ENCODE assay signal across 30 mouse cellular contexts in the genomic region with DNA sequence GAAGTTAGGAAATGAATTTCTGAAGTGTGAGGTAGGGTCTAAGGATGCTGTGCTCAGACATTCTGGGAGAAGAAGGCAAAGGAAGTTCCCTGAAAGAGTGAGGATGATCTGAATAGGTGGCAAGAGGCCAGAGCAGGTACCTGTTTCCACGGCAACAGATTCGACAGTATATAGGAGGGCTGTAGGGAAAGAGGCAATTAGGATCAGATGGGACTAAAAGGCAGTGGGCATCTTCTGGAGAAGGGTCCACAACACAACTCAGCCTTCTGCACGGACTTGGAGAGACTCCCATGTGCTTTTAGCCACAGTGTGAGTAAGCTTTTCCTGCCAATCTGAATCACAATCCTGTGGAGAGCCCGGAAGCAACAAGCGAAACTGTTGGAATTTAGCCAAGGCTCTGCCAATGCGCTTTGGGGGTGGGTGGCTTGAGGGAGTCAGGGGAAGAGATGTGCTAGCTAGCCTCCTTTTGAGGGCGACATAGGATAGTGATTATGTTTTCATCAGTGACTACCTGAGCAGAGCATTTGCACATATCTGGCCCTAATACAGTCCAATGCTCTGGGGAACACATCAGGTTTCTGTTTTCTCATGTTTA. TPM values are rescaled to one million over a fixed set of nuclear protein-coding genes. Genes with fewer than 3 reads are reported as not detected.
DNase-seq lines count a peak whose midpoint lies in the region; ATAC-seq and TF ChIP-seq lines count a peak whose summit lies in the region.
"Had no signal": no experiment of that assay in that cellular context is flagged by ENCODE, and none has a peak within 500 bp of the region (broad histone marks: within the 10 kb centered on the region; RNA-seq: fewer than 3 reads in every experiment).

No protein-coding gene starts in this region.

- no peaks in the 10 kb centered on the region for H3K4me1 ChIP-seq in forebrain, postnatal 0 days (ENCODE audit: insufficient read depth)
- H3K4me1 ChIP-seq in forebrain, embryonic 13.5 days, result peaks cover 4% of the 10 kb centered on the region; the same call in 1 of the 2 replicates
- H3K4me1 ChIP-seq: hindbrain, embryonic 12.5 days; limb, embryonic 10.5 days; midbrain, embryonic 12.5 days had no signal

- peak; percentile 57 to 66 for DNase-seq in cerebellum, postnatal 10 days
- no peak for DNase-seq in cerebellum, adult 11-12 months
- peak; percentile 59 for DNase-seq in forebrain, postnatal 0 days
- peak; percentile 28 for DNase-seq in left cerebral cortex, postnatal 4 days
- DNase-seq in left cerebral cortex, postnatal 36 days (ENCODE audit: low spot score in 2 of 2), result no peak
- peak; percentile 50 for DNase-seq in brain, adult 2 months (ENCODE audit: low read depth, low spot score)
- DNase-seq in adrenal gland, adult 8-10 months, result no peak
- DNase-seq: adrenal gland, postnatal 25 days; cerebellum, adult 2 months; gastrocnemius, postnatal 36 days; heart, adult 2 months; heart, postnatal 14 days; kidney, adult 18-20 months; kidney, postnatal 4 days; layer of hippocampus, adult 9-11 months; liver; right cerebral cortex, adult 18-20 months; thymus, adult 18-20 months; thymus, postnatal 36 days had no signal

- intact Hi-C loops in left cerebral cortex, postnatal 4 days (cut with DNase I), result no loop called here
- intact Hi-C loops in left cerebral cortex, postnatal 36 days (cut with DNase I), result no loop called here

- TF ChIP-seq CTCF in forebrain, postnatal 0 days (IDR thresholded peaks at IDR 0.05; ENCODE audit: low read depth), result no peak

- H3K36me3 ChIP-seq in forebrain, postnatal 0 days (ENCODE audit: insufficient read depth), result no peaks in the 10 kb centered on the region
- H3K36me3 ChIP-seq in forebrain, embryonic 13.5 days (ENCODE audit: poor library complexity, severe bottlenecking), result no peaks in the 10 kb centered on the region
- H3K36me3 ChIP-seq: heart, embryonic 13.5 days; hindbrain, embryonic 12.5 days; limb, embryonic 10.5 days; midbrain, embryonic 12.5 days had no signal

- no peaks in the 10 kb centered on the region for H3K9me3 ChIP-seq in forebrain, postnatal 0 days (ENCODE audit: low read length)
- H3K9me3 ChIP-seq in forebrain, embryonic 13.5 days (replicated peaks), result no peaks in the 10 kb centered on the region
- H3K9me3 ChIP-seq: hindbrain, embryonic 12.5 days; limb, embryonic 10.5 days; midbrain, embryonic 12.5 days had no signal

- WGBS in forebrain, postnatal 0 days, result 34% methylated on average over 7 of the region's 7 CpGs
- 52% methylated on average over 7 of the region's 7 CpGs for WGBS in forebrain, embryonic 13.5 days

- ATAC-seq in forebrain, postnatal 0 days, result peak; percentile 50
- ATAC-seq in forebrain, embryonic 13.5 days, result no peak
- ATAC-seq: lung, postnatal 0 days had no signal

- H3K9ac ChIP-seq in forebrain, postnatal 0 days, result no peak overlapping the region
- H3K9ac ChIP-seq in forebrain, embryonic 13.5 days, result no peak overlapping the region
- H3K9ac ChIP-seq: heart, embryonic 13.5 days; hindbrain, embryonic 12.5 days; midbrain, embryonic 12.5 days had no signal

- H3K27ac ChIP-seq in forebrain, postnatal 0 days (ENCODE audit: low read depth, low read length), result no peak overlapping the region
- no peak overlapping the region for H3K27ac ChIP-seq in forebrain, embryonic 13.5 days
- H3K27ac ChIP-seq: heart, adult 2 months; heart, embryonic 13.5 days; hindbrain, embryonic 12.5 days; left cerebral cortex, adult 2 months; limb, embryonic 10.5 days; midbrain, embryonic 12.5 days had no signal

- H3K27me3 ChIP-seq in forebrain, postnatal 0 days (ENCODE audit: insufficient read depth, low read length), result no peaks in the 10 kb centered on the region
- no peaks in the 10 kb centered on the region for H3K27me3 ChIP-seq in forebrain, embryonic 13.5 days
- H3K27me3 ChIP-seq: heart, embryonic 13.5 days; hindbrain, embryonic 12.5 days; midbrain, embryonic 12.5 days had no signal

- no peak overlapping the region for H3K4me3 ChIP-seq in forebrain, postnatal 0 days (ENCODE audit: low read depth, low read length)
- H3K4me3 ChIP-seq in forebrain, embryonic 13.5 days, result no peak overlapping the region
- H3K4me3 ChIP-seq: heart, adult 2 months; heart, embryonic 13.5 days; hindbrain, embryonic 12.5 days; left cerebral cortex, adult 2 months; limb, embryonic 10.5 days; midbrain, embryonic 12.5 days had no signal

- H3K4me2 ChIP-seq in forebrain, postnatal 0 days (ENCODE audit: low read depth), result no peak overlapping the region
- H3K4me2 ChIP-seq in forebrain, embryonic 13.5 days, result no peak overlapping the region
- H3K4me2 ChIP-seq: heart, embryonic 13.5 days; hindbrain, embryonic 12.5 days; midbrain, embryonic 12.5 days had no signal

RNA-seq across cellular contexts. Expression of a gene that starts 21.8 kb away (rescaled TPM):
- not detected in 2 replicates for total RNA-seq in forebrain, postnatal 0 days (2014; rRNA removed)
- polyA plus RNA-seq in forebrain, postnatal 0 days (2015; fragmentation: Nextera tagmentation; extraction: Ambion mirVana), result 0.21 and 0.25 TPM in 2 replicates
- not detected in 2 replicates for polyA plus RNA-seq in forebrain, embryonic 13.5 days (2015; fragmentation: Nextera tagmentation; extraction: Ambion mirVana)
- total RNA-seq in left cerebral cortex, postnatal 4 days (2021), result under 1 TPM; 0.52 to 0.81 TPM
- total RNA-seq in left cerebral cortex, postnatal 36 days (2021), result under 1 TPM; 0.42 to 0.82 TPM
- total RNA-seq in adrenal gland, adult 8-10 months (2022), result under 1 TPM in 3 of 4 experiments, not detected in 1; 0.13 to 0.25 (median 0.21) TPM
- total RNA-seq: adrenal gland, postnatal 25 days; gastrocnemius, adult 18-20 months; gastrocnemius, postnatal 36 days; heart, adult 2 months; heart, postnatal 14 days had no signal
- polyA plus RNA-seq: heart, adult 2 months; hindbrain, embryonic 12.5 days; kidney, embryonic 16.5 days; limb, embryonic 10.5 days; liver, embryonic 16.5 days; lung, postnatal 0 days; midbrain, embryonic 12.5 days; stomach, embryonic 16.5 days had no signal

Comparison
In these comparisons a context has a peak if more than half of its experiments do, and no peak if none do; other contexts are left out.
1. DNase-seq: peak in cerebellum, postnatal 10 days (2 of 2), forebrain, postnatal 0 days (single experiment), left cerebral cortex, postnatal 4 days (single experiment) and brain, adult 2 months (single experiment); none in cerebellum, adult 11-12 months (single experiment), left cerebral cortex, postnatal 36 days (0 of 2) and adrenal gland, adult 8-10 months (single experiment).